Mouse (Mus musculus): Measurements from ENCODE around the gene 4930548H24Rik.
"Not testable (repeated sequence)": the region's sequence is repeated elsewhere in the genome, so short reads cannot be mapped to it uniquely, and the experiment has no call there.

4930548H24Rik gene

DNA sequence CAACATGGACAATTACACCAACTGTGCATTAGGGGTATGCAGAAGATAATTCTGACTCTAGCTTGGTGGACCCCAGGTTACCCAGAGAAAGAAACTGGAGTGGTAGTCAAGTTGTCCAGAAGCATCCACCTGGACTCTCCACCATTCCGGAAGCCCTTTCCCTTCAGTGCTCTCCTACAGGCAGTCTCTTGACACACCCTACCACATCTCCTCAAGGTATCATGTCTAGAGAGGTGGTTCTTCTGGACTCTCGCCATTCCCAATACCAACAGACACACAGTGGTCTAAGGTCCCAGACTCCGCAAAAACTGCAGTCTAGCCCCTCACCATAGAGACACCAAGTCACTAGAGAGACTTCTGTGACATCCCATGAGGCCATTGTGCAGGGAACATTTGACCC lies at the start of gene 4930548H24Rik:
Gene 4930548H24Rik (plus strand): TSS at position 301 of the 400 bp plus-strand sequence.
- DNase-seq = no peak

GRCm38 (mm10) chr5:31451336-31451735 lies 34.2 kb upstream of the 4930548H24Rik start:
- no peak for DNase-seq

- DNase-seq = peak; percentile 92
Measured at GRCm38 (mm10) chr5:31451878-31452561, 33.5 kb upstream of the 4930548H24Rik start, which contains the start of gene Zfp512. Gene Zfp512, plus strand, starts transcription at chr5:31452431.

DNA sequence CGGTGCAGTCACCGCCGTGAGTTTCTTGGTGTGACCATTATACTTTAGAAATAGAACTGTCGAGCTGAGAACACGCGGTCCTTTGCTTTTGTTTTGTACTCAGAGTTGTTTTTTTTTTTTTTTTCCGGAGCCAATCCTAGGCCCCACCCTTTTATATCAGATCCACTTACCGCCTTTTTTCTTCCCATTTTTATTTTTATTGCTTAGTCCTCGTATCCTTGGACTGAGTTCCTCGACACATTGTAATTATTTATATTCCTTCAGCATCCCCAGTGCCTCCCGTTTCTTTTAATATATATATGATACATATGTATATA lies 33.0 kb upstream of the 4930548H24Rik start:
- DNase-seq = no peak

DNA sequence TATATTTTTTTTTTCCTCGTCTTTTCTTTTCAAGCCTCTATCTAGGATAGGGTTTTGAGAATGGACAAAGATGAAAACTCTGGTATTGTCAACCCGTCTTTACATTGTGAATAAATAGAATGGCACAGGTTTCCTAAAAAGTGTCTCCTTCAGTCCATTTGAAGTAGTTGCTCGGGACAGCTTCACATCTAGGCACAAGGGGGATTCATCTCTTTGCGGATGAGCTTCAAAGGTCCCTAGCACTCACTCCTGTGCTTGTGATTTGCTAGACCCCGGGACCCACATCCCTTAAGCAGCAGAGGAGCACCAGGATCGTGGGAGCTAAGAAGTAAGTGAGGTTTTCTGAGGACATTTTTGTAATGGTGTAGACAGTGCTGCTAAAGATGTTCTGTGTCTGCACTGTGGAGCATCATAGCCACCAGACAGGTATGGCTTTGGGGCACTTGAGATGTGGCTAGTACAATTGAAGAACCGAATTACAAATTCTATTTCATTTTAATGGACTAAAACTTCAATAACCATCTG lies 32.6 kb upstream of the 4930548H24Rik start:
- peak; percentile 24 for DNase-seq

- no peak for DNase-seq
Measured at GRCm38 (mm10) chr5:31467798-31468197, 17.7 kb upstream of the 4930548H24Rik start.

DNA sequence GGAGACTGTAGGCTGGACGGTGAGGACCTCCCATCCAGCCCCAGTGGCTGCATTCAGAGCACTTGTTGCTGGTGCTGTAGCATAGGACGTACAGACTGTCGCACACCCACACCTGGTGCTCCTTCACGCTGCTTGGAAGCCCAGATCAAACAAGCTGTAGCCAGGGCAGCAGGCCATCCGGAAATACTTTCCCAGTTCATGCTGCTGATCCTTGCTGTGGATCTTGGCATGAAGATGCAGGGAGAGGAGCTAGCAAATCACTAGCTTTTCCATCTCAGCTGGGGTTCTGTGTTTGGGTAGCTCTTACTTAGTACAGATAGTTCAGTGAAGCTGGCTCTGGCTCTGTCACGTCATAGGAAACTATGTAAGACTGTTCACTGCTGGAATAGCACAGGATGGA lies 15.8 kb upstream of the 4930548H24Rik start:
- DNase-seq = no peak

GRCm38 (mm10) chr5:31470334-31470733 lies 15.2 kb upstream of the 4930548H24Rik start:
- peak; percentile 67 for DNase-seq

DNA sequence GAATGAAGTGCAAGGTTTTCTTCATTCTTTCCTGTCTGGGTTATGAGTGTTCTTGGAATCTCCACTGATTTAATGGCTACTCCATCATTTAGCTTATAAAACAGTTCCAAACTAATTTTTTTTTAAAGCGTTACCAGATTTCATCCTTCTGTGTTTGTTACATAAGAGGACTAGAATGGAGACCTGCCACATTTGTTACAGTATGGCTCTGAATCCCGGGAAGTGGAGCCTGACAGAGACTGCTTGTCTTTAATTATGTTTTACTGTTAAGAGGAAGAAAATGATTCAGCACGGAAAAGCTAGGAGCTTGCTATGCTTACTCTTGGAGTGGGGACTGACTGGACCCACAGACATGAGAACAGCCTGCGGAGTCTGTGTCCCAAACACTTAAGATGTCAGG lies 5.0 kb upstream of the 4930548H24Rik start:
- DNase-seq = no peak

- DNase-seq = no peak
Measured at GRCm38 (mm10) chr5:31487889-31488288, 2.3 kb downstream of the 4930548H24Rik start.

DNA sequence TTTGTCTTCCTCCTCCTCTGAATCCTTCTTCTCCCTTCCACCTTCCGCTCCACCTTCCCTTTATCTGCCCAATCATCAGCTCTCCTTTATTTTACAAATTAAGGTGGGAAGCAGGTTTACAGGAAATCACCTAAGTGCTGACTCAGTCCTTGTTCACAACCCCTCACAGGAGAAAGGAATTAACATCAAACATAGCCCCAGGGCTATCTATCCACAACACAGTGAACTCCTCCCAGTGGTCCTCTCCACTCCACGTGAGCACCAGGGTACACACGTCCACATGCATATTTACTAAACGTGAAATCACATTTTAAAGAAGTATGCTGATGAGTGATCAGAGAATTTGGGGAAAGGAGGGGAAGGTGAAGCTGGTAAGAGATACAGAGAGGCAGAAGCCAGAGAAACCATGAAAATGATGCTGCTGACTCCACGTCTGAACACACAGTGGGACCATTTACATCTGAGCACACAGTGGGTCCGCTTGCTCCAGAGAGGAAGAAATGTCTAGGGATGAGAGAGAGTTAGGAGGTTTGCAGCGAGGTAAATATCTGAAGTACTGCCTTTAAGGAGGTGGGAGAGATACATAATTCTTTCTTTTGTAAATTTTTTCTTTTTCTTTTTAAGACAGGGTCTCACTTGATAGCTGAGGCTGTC lies 3.7 kb downstream of the 4930548H24Rik start:
- no peak for DNase-seq

DNA sequence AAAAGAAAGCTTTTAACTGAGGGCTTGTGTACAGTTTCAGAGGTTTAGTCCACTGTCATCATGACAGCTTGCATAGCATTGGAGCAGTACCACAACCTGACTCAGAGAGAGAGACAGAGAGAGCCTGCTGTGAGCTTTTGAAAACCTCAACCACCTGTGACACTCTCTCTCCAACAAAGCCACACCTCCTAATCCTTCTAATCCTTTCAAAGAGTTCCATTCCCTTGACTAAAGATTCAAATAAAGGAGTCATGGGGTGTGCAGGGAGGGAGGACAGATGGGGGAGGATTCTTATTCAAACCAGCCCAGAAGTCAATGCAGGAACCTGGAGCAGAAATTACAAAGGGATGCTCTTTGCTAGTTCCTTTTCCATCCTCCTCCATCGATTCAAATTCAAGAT lies 6.5 kb downstream of the 4930548H24Rik start:
- DNase-seq = no peak

GRCm38 (mm10) chr5:31494513-31495297 lies 9.2 kb downstream of the 4930548H24Rik start, which contains the start of gene Gpn1:
Gene Gpn1, plus strand, starts transcription at chr5:31494741.
- peak; percentile 86 for DNase-seq

DNA sequence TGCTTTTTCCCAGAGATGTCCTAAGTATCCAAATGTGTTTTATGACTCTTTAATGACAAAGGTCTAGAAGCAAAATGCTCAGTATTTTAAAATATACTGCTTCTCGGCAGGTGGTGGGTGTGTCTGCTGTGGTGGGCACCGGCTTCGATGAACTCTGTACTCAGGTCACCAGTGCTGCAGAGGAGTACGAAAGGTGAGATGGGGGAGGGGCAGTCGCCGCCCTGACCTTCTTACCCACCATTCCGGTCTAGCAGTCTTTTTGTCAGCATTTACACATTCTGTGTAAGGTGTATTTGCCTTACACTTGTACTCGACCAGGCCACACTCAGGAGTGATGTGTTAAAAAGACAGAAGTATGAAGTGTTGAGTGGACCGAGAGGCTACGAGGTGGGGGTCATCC lies 19.3 kb downstream of the 4930548H24Rik start:
- no peak for DNase-seq

DNA sequence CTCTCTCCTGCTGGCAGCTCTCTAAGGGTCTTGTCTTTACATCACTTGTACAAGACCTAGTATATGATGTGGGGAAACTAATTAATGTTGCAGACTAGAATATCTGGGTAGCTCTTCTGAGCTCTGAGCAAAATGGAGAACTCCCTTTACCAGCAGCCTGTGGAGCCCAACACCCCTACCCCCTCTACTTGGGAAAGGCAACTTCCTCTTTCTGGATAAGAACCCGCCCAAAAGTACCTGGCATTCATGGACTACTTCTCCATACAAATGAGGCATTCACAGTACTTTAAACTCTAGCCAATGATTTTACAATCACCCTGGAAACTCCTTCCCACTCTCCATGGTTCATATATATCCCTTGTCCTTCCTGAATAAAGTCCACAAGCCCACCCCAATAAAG lies 26.9 kb downstream of the 4930548H24Rik start:
- DNase-seq = no peak

- DNase-seq = no peak
Measured at GRCm38 (mm10) chr5:31520556-31520955, 35.0 kb downstream of the 4930548H24Rik start.

DNA sequence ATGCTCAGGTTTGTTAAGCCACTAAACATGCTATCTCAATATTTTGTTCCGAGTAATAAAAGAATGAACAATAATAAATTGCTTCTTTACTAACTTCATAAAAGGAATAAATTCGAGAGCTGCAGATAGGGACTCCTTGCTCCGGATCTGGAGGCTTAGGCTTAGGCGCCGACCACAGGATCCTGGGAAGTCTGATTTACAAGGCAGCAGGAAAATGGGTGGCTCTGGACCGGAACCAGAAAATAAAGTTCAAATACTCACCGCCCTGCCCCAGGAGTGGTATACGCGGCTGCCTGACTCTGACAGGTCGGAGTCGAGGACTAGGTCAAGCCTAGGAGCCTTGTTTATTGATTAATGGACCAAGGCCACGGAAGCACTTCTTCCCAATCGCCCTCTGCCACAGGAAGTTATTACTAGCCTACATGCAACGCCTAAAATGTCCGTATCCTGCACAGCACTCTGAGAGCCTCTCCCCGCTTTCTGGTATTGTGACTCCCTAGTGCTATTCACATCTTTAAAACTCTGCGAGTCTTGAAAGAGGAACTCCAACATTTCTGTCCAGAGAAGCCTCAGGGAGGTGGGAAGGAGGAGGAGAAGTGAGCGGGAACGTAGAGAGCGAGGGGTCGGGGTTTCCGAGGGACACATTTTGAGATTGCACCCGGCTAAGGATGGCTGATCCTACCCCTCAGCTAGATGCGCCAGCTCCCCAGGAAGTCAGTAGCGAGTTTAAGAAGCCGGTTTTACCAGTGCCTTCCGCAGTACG lies 41.0 kb downstream of the 4930548H24Rik start, which contains the start of gene Slc4a1ap:
Gene Slc4a1ap (plus strand): TSS at position 642 of the 763 bp plus-strand sequence.
- DNase-seq = peak; percentile 84

DNA sequence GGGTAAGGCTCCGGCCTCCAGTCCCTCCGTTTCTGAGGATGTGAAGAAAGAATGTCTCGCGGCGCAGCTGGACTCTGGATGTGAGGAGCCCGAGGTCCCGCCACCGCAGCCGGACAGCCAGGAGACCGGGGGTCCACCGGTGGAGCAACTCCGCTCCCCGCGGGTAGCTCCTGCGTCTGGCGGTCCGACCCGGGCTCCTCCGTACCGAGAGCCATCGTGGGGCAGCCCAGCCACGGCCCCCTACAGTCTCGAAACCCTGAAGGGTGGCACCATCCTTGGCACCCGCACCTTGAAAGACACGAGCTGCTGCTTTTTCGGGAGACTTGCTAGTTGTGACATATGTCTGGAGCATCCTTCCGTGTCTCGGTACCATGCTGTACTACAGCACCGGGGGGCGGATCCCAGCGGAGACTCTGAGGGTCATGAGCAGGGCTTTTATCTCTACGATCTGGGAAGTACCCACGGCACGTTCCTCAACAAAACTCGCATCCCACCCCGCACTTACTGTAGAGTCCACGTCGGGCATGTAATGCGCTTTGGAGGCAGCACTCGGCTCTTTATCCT lies 41.7 kb downstream of the 4930548H24Rik start:
- DNase-seq = no peak

DNA sequence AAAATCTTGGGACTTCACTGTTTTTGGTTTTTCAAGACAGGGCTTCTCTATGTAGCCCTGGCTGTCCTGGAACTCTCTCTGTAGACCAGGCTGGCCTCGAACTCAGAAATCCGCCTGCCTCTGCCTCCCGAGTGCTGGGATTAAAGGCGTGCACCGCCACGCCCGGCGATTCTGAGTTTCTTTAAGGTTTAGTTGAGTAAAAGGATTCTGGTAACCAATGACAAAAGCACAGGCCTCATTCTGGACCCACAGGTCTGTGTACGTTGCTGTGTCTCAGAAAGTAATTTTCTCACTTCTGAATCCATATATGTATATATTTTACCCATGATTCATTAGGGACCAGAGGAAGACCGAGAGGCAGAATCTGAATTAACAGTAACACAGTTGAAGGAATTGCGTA lies 42.2 kb downstream of the 4930548H24Rik start, which contains the start of gene Supt7l:
Gene Supt7l (minus strand): TSS at position 101 of the 400 bp plus-strand sequence.
- DNase-seq = not testable (repeated sequence)

GRCm38 (mm10) chr5:31528560-31528959 lies 43.0 kb downstream of the 4930548H24Rik start:
- no peak for DNase-seq

DNA sequence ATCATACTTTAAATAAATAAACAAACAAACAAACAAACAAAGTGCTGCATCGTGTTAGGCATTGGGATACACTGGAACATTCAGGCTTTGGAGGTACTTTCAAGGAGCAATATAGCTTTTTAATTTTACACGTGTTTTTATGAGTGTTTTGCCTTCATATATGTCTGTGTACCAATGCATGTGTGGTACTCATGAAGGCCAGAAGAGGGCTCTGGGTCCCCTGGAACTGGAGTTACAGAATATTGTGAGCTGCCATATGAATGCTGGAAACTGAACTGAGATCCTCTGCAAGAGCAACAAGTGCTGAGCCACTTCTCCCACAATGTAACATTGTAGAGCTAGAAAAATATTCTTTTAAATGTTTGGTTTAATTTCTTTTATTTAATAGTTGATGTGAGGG lies 49.7 kb downstream of the 4930548H24Rik start:
- no peak for DNase-seq

Data from thymus, postnatal 25 days (tissue).